Mouse (Mus musculus) lung, embryonic 15.5 days (tissue): ENCODE data around the gene Zfp1. TPM values are rescaled to one million over a fixed set of nuclear protein-coding genes. Genes with fewer than 3 reads are reported as not detected.
"Not testable (repeated sequence)": the region's sequence is repeated elsewhere in the genome, so short reads cannot be mapped to it uniquely, and the experiment has no call there.

Experiments
- ATAC-seq: fragments of 200-750 bp; cut with Nextera tagmentation; 2 replicates; pipeline ENCODE4 v1.8.0; 2017; ENCODE audit warnings: moderate number of reproducible peaks, borderline replicate concordance; ENCODE audit not compliant: low FRiP score, low TSS enrichment; ENCODE audit errors: extremely low read depth
- H3K27ac ChIP-seq: fragments of 300-500 bp; sonication (generic); 2 replicates; pipeline ENCODE4 v1.5.1; 2015; ENCODE audit warnings: moderate library complexity, mild to moderate bottlenecking, inconsistent platforms
- H3K27me3 ChIP-seq: fragments of 300-500 bp; sonication (generic); 2 replicates; pipeline ENCODE4 v1.6.1; 2015; ENCODE audit warnings: inconsistent platforms
- H3K36me3 ChIP-seq: fragments of 300-500 bp; sonication (generic); 2 replicates; pipeline ENCODE4 v1.6.1; 2015; ENCODE audit warnings: inconsistent platforms
- H3K4me1 ChIP-seq: fragments of 300-500 bp; sonication (generic); 2 replicates; pipeline ENCODE4 v1.6.1; 2015; ENCODE audit warnings: inconsistent platforms
- H3K4me2 ChIP-seq: fragments of 300-500 bp; sonication (generic); 2 replicates; pipeline ENCODE4 v1.6.1; 2015; ENCODE audit warnings: inconsistent platforms, mild to moderate bottlenecking, moderate library complexity
- H3K4me3 ChIP-seq: fragments of 300-500 bp; sonication (generic); 2 replicates; pipeline ENCODE4 v1.5.1; 2015; ENCODE audit warnings: mild to moderate bottlenecking, inconsistent platforms
- H3K9ac ChIP-seq: fragments of 300-500 bp; sonication (generic); 2 replicates; pipeline ENCODE4 v1.6.1; 2015; ENCODE audit warnings: inconsistent platforms
- H3K9me3 ChIP-seq: fragments of 300-500 bp; sonication (generic); 2 replicates; pipeline ENCODE4 v1.6.1; 2016; ENCODE audit warnings: inconsistent platforms
- WGBS: fragments of 180-500 bp; shearing (Covaris S2); methylation state at CpG from one replicate; pipeline ENCODE4 v1.1.7; 2015; 5-methylcytosine and 5-hydroxymethylcytosine counted together
- polyA plus RNA-seq: library from polyadenylated mRNA; unstranded; fragments of >200 nt; fragmentation: Nextera tagmentation; extraction: Ambion mirVana; gene quantifications from 2 replicates; pipeline ENCODE4 v1.2.1, GENCODE M21; 2015

The Zfp1 gene
- polyA plus RNA-seq, 1 experiment from 2014 or later: 20.0 TPM

DNA sequence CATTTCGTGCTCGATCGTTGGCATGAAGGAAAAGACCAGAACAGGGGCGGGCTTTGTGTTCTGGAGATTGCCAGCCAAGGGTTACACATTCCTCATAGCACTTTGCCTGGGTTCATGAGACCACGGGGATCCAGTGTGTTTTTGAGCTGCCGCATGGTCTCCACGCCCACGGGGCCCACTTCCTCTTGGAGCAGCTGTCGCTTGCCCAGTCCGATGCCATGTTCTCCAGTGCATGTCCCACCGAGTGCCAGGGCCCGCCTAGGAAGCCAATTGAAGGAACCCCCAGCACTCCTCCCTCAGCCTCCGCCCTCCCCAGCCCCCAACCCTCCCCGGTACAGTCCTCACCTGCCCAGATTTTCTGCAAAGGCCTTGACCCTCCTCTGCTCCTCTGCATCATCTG, 16.3 kb upstream of the Zfp1 start:
- 89% methylated on average over 14 of the region's 14 CpGs for WGBS
- Histone ChIP-seq H3K9ac (no peak overlapping the region), H3K9me3 (no peaks in the 10 kb centered on the region), H3K36me3 (0 out of 2 replicates have a peak, but pooled peaks cover 3% of the 10 kb centered on the region), H3K4me1 (peaks cover 7% of the 10 kb centered on the region), H3K4me2 (no peak overlapping the region), H3K27me3 (no peaks in the 10 kb centered on the region), H3K4me3 (no peak overlapping the region), H3K27ac (no peak overlapping the region)
- no peak for ATAC-seq

DNA sequence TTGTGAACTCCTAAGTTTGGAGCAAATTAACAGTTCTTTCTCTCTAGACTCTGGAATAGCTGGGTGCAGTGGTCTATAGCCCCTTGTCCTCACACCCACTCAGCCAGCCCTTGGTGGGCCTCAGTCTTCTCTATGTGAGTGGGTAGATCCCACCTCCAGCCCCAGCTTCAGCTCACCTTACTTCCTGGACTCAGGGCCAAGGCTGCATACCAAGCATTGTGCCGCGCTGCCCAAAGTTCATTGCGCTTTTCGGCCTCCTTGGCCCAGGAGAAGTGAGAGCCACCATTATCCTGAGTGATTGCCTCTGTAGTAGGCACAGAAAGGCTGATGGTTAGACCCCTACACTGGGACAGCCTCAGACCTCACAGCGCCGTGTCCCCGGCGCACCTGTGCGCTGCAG, 15.3 kb upstream of the Zfp1 start:
- Histone ChIP-seq H3K27me3 (no peaks in the 10 kb centered on the region), H3K4me2 (no peak overlapping the region), H3K4me3 (no peak overlapping the region), H3K9ac (no peak overlapping the region), H3K27ac (no peak overlapping the region), H3K9me3 (no peaks in the 10 kb centered on the region), H3K36me3 (no peaks in the 10 kb centered on the region), H3K4me1 (peaks cover 7% of the 10 kb centered on the region)
- no peak for ATAC-seq
- WGBS: 93% methylated on average over 9 of the region's 9 CpGs

DNA sequence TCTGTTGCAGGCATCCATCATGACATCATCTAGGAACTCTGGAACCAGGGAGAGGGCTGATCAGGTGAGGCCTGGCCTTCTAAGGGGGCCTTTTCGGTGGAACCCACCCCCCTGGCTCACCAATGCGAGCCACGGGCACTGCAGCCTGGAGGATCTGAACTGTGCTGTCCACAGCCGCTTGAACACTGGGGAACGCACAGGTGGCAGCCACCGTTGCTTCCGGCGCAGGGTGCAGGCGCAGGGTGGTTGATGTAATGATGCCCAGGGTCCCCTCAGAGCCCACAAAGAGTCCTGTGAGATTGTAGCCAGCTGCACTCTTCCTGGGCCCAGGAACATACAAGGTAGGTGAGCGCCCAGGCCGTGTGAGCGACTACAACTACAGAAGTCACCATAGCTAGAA, 14.8 kb upstream of the Zfp1 start:
- no peak overlapping the region for H3K4me2 ChIP-seq
- H3K4me3 ChIP-seq: no peak overlapping the region
- H3K27ac ChIP-seq: no peak overlapping the region
- peaks cover 7% of the 10 kb centered on the region for H3K4me1 ChIP-seq
- H3K27me3 ChIP-seq: no peaks in the 10 kb centered on the region
- no peak overlapping the region for H3K9ac ChIP-seq
- ATAC-seq: no peak
- no peaks in the 10 kb centered on the region for H3K36me3 ChIP-seq
- no peaks in the 10 kb centered on the region for H3K9me3 ChIP-seq
- 93% methylated on average over 12 of the region's 12 CpGs for WGBS

DNA sequence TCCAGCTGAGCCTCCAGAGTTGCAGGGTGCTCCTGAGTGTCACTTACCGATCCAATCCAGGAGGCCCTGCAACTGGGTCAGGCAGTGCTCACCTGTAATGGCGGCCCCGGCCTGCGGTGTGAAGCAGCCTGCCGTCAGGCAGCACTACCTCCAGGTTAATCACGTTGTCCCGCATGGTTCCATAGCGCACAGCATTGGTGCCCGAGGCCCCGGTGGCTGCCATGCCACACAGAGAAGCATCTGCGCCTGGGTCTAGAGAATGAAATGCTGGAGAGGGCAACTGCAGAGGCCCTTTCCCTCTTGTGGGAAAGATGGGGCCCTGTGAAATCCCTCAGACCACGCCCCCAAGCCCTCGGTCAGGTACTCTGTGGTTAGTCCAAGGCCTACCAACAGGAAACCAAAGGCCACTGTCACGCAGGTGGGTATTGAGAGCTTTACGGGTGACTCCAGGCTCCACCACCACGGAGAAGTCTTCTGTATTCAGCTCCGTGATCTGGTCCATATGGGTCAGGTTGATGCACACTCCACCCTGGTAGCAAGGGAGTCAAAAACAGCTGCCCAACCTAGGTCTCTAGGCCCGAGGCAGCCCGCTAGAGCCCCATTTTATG, 14.2 kb upstream of the Zfp1 start:
- Histone ChIP-seq H3K4me1 (peaks cover 7% of the 10 kb centered on the region), H3K4me3 (no peak overlapping the region), H3K27me3 (no peaks in the 10 kb centered on the region), H3K4me2 (no peak overlapping the region), H3K36me3 (no peaks in the 10 kb centered on the region), H3K27ac (no peak overlapping the region), H3K9me3 (no peaks in the 10 kb centered on the region), H3K9ac (no peak overlapping the region)
- ATAC-seq: peak; percentile 27; the same call in 1 of the 2 replicates
- 80% methylated on average over 19 of the region's 19 CpGs for WGBS

DNA sequence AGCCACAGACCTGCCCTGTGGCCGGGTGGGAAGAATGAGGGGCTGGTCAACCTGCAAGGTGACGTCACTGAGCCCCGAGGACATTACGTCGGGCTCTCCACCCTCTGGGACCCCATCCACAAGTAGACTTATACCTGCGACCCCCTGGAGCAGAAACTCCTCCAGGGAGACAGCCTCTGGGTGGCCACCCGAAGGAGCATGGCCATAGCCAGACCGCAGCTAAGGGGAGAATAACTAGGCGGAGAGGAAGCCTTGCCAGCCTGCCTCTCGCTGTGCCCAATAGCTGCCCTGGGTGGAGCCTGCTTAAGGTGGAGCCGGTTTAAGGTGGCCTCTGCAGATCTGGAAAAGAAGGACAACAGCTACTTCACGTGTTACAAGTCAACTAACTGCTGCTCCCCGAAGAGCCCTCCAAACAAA, 13.1 kb upstream of the Zfp1 start, which contains the start of gene Ldhd:
Gene Ldhd, minus strand, starts transcription at position 270 of the 417 bp plus-strand sequence.
- Histone ChIP-seq H3K4me1 (peaks cover 3% of the 10 kb centered on the region), H3K4me2 (peak within 1 kb of the TSS; percentile 58), H3K9me3 (no peaks in the 10 kb centered on the region), H3K9ac (peak within 1 kb of the TSS; percentile 34), H3K27ac (no peak within 1 kb of the TSS), H3K4me3 (peak within 1 kb of the TSS; percentile 36), H3K36me3 (no peaks in the 10 kb centered on the region), H3K27me3 (no peaks in the 10 kb centered on the region)
- 20% methylated on average over 13 of the region's 13 CpGs for WGBS
- ATAC-seq: peak; percentile 46; the same call in 1 of the 2 replicates

DNA sequence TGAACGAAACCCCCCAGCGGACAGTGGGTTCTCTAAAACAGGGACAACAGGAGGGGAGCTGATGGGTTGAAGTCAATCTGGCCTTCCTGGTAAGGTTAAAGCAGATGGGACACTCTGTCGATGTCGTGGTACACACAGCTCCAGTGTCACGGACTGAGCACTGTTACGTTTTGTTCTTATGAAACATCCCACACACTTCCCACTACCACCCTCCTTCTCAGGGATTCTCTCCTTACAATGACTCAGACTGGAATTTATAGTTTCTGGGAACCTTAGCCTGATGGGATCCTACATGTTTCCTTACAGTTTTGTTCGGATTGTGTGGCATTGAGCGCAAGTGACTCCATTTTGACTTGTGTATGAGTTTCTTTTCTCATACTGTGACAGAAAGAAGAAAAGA, 11.6 kb upstream of the Zfp1 start:
- H3K4me1 ChIP-seq: no peaks in the 10 kb centered on the region; the same call in 1 of the 2 replicates
- no peaks in the 10 kb centered on the region for H3K9me3 ChIP-seq
- no peak overlapping the region for H3K4me2 ChIP-seq
- WGBS: 87% methylated on average over 8 of the region's 8 CpGs
- no peaks in the 10 kb centered on the region for H3K36me3 ChIP-seq
- H3K4me3 ChIP-seq: no peak overlapping the region
- H3K9ac ChIP-seq: no peak overlapping the region
- H3K27me3 ChIP-seq: no peaks in the 10 kb centered on the region
- no peak overlapping the region for H3K27ac ChIP-seq
- ATAC-seq: no peak

DNA sequence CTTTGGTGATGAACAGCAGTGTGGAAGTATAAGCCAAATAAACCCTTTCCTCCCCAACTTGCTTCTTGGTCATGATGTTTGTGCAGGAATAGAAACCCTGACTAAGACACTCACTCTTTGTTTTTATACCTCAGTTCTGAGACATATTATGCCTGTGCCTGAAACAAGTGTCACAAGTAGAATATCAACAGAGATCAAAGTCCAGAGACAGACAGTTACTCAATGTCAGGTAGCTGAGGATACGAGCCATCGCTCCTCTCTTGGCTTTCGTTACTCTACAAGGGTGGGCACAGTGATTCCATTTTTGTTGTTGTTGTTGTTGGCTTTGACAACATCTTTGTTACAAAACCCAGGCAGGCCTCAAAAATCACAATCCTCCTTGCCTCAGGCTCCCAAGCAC, 10.2 kb upstream of the Zfp1 start:
- WGBS: 94% methylated on average over 3 of the region's 3 CpGs

DNA sequence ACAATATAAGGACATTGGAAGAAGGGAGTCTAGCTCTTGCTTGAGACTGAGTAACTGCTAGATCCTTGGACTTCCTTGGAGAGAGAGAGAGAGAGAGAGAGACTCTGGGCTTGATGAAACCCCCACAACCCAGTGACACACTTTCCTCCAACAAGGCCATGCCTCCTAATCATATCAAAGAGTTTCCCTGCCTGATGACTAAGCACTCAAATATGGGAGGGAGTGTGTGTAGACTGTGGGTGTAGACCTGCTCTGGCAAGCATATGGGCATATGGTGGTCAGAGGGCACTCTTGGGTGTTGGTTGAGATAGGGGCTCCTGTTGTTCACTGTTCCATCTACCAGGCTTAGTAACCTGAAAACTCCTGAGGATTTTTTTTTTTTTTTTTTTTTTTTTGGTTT, 5.1 kb upstream of the Zfp1 start:
- H3K4me3 ChIP-seq: no peak overlapping the region
- H3K4me2 ChIP-seq: no peak overlapping the region
- peaks cover 10% of the 10 kb centered on the region for H3K4me1 ChIP-seq
- ATAC-seq: no peak
- H3K27ac ChIP-seq: no peak overlapping the region
- H3K9ac ChIP-seq: no peak overlapping the region
- H3K9me3 ChIP-seq: no peaks in the 10 kb centered on the region
- H3K36me3 ChIP-seq: no peaks in the 10 kb centered on the region
- no peaks in the 10 kb centered on the region for H3K27me3 ChIP-seq

More for the DNA sequence above, 10.2 kb upstream of the Zfp1 start:
- H3K9me3 ChIP-seq: no peaks in the 10 kb centered on the region
- H3K4me2 ChIP-seq: no peak overlapping the region
- no peak overlapping the region for H3K27ac ChIP-seq
- no peaks in the 10 kb centered on the region for H3K36me3 ChIP-seq
- no peak overlapping the region for H3K9ac ChIP-seq
- no peaks in the 10 kb centered on the region; the same call in 1 of the 2 replicates for H3K4me1 ChIP-seq
- no peak overlapping the region for H3K4me3 ChIP-seq
- H3K27me3 ChIP-seq: no peaks in the 10 kb centered on the region
- ATAC-seq: no peak

DNA sequence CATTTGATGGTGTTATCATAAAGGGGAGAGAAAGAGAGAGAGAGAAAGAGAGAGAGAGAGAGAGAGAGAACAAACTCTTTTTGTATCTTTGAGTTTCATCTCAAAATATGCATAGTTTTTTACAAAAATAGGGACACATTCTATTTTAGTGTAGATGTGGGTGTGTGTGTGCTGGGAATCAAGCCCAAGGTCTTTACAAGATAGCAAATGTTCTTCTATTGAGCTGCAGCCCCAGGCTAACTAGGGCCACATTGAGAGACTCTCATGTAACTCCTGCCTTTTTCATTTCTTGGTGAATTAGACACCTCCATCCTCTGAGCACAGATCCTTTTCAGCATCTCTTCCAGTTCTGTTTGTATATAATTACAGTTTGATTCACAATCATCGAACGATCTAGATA, 2.1 kb upstream of the Zfp1 start:
- Histone ChIP-seq H3K4me3 (no peak overlapping the region), H3K4me1 (peaks cover 13% of the 10 kb centered on the region), H3K4me2 (no peak overlapping the region), H3K27me3 (no peaks in the 10 kb centered on the region), H3K36me3 (no peaks in the 10 kb centered on the region), H3K9ac (no peak overlapping the region), H3K27ac (no peak overlapping the region), H3K9me3 (no peaks in the 10 kb centered on the region)
- whole genome bisulfite sequencing: 91% methylated on average over 2 of the region's 2 CpGs
- ATAC-seq: no peak

DNA sequence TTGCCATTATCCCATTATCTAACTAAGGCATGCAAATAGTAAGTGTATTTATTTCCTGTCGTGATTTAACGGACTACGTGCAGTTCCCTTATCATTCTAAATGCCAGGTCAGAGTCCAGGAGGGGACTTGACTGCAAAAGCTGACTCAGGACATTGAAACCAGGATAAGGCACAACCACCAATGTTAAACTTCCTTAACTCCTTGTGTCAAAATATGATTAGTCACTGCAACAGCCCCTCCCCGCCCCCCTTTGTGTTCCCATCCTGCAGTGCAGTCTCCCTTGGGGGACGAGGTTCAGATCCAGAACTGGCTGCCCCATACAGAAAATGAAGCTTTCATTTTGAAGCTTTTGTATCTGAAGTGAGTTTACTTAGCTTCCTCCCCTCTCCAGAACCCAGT, 705 bp upstream of the Zfp1 start:
- H3K36me3 ChIP-seq: no peaks in the 10 kb centered on the region
- H3K9ac ChIP-seq: peak overlapping the region; percentile 47
- no peak for ATAC-seq
- H3K4me3 ChIP-seq: peak overlapping the region; percentile 97
- peak overlapping the region; percentile 34 for H3K27ac ChIP-seq
- no peaks in the 10 kb centered on the region for H3K27me3 ChIP-seq
- peaks cover 13% of the 10 kb centered on the region for H3K4me1 ChIP-seq
- no peaks in the 10 kb centered on the region for H3K9me3 ChIP-seq
- WGBS: 28% methylated on average over 5 of the region's 5 CpGs
- peak overlapping the region; percentile 70 for H3K4me2 ChIP-seq

DNA sequence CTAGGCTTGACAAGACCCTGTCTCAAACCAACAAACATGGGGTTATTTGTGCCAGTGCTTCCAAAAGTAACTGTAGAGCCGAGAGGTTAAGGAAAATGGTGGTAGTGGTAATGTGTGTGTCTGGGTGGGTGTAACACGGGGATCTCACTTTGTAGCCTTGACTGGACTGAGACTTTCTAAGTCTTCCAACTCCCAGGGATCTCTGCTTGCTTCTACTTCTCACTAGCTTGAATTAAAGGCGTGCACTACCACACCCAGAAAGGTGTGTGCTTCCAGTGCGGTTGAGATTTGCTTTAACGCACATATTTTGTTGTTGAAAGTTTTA, 300 bp upstream of the Zfp1 start:
- Histone ChIP-seq H3K9ac (peak overlapping the region; percentile 47), H3K27me3 (no peaks in the 10 kb centered on the region), H3K27ac (peak overlapping the region; percentile 34), H3K36me3 (no peaks in the 10 kb centered on the region), H3K4me3 (peak overlapping the region; percentile 97), H3K4me2 (peak overlapping the region; percentile 70), H3K4me1 (peaks cover 13% of the 10 kb centered on the region), H3K9me3 (no peaks in the 10 kb centered on the region)
- 9% methylated on average over 5 of the region's 5 CpGs for WGBS
- ATAC-seq: peak; percentile 29; the same call in 1 of the 2 replicates

DNA sequence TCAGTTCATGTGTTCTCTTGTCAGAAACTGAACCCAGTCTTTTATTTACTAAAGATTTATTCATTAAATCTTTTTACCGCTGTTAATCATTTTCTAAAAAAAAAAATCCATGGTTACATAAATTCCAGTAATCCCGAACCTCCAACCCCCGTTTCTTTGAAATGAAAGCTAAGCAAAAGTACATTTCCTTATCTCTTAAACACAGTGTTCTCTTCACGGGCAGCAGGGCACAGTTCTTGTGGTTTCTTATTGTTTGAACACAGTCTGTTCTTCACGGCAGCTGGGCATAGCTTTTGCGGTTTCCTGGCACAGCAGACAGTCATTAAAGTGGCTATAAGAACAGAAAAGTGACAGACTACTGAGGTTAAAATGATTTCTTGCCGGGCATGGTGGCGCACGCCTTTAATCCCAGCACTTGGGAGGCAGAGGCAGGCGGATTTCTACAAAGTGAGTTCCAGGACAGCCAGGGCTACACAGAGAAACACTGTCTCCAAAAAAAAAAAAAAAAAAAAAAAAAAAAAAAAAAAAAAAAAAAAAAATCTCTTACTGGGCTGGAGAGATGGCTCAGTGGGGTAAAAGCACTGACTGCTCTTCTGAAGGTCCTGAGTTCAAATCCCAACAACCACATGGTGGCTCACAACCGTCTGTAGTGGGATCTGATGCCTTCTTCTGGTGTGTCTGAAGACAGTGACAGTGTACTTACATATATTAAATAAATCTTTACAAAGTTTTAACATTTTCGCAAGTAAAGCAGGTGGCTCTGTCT, 1.3 kb downstream of the Zfp1 start:
- Histone ChIP-seq H3K4me2 (peak overlapping the region; percentile 70), H3K9ac (peak overlapping the region; percentile 96), H3K27ac (peak overlapping the region; percentile 97), H3K4me1 (peaks cover 13% of the 10 kb centered on the region), H3K4me3 (peak overlapping the region; percentile 97)
- not testable (repeated sequence) for ATAC-seq, H3K36me3 ChIP-seq, H3K9me3 ChIP-seq, H3K27me3 ChIP-seq
- WGBS: 47% methylated on average over 12 of the region's 12 CpGs
